Mouse (Mus musculus) testis, adult 2 months (tissue): Measurements from ENCODE around the gene Btbd9. TPM values are rescaled to one million over a fixed set of nuclear protein-coding genes. Genes with fewer than 3 reads are reported as not detected.

ENCODE experiments used
- H3K27ac ChIP-seq: fragments of 200-500 bp; 2 replicates; pipeline ENCODE4 v1.5.1; 2012; ENCODE audit warnings: low read depth, low read length; ENCODE audit not compliant: control insufficient read depth, insufficient read depth
- H3K27me3 ChIP-seq: fragments of 200-500 bp; 2 replicates; pipeline ENCODE4 v1.6.1; 2012; ENCODE audit warnings: mild to moderate bottlenecking, low read length, moderate library complexity; ENCODE audit not compliant: control insufficient read depth, insufficient read depth
- H3K36me3 ChIP-seq: fragments of 200-500 bp; 2 replicates; pipeline ENCODE4 v1.6.1; 2012; ENCODE audit warnings: mild to moderate bottlenecking, low read length; ENCODE audit not compliant: control insufficient read depth, insufficient read depth
- H3K4me1 ChIP-seq: fragments of 200-500 bp; 2 replicates; pipeline ENCODE4 v1.6.1; 2012; ENCODE audit warnings: low read length; ENCODE audit not compliant: control insufficient read depth, insufficient read depth
- H3K4me3 ChIP-seq: fragments of 200-500 bp; 2 replicates; pipeline ENCODE4 v1.5.1; 2012; ENCODE audit warnings: low read depth, mild to moderate bottlenecking, low read length, moderate library complexity, mixed read lengths; ENCODE audit not compliant: control insufficient read depth
- CTCF ChIP-seq: fragments of 200-500 bp; IDR thresholded peaks from 2 replicates; pipeline ENCODE4 v1.5.1; 2012; ENCODE audit warnings: low read depth, mild to moderate bottlenecking, inconsistent platforms, low read length, moderate library complexity; ENCODE audit not compliant: control insufficient read depth, insufficient read depth, insufficient replicate concordance
- POLR2A ChIP-seq: fragments of 200-500 bp; IDR thresholded peaks from 2 replicates; pipeline ENCODE4 v1.6.1; 2012; ENCODE audit warnings: low read depth, mild to moderate bottlenecking, inconsistent platforms, low read length, moderate library complexity; ENCODE audit not compliant: control insufficient read depth
- polyA plus RNA-seq: library from polyadenylated mRNA; depleted of rRNA; stranded (reverse); fragments of >200 nt; gene quantifications from 2 replicates; pipeline ENCODE4 v1.2.3, GENCODE M21; 2012

Gene Btbd9
- polyA plus RNA-seq, 1 experiment, result 87.1 TPM

GRCm38 (mm10) chr17:30558623-30559022 lies 17.7 kb downstream of the Btbd9 start:
- TF ChIP-seq CTCF (no peak), POLR2A (no peak)
- Histone ChIP-seq H3K4me1 (no peaks in the 10 kb centered on the region; the same call in 1 of the 2 replicates), H3K27me3 (no peaks in the 10 kb centered on the region)

GRCm38 (mm10) chr17:30556512-30556911 lies 19.8 kb downstream of the Btbd9 start:
- no peaks in the 10 kb centered on the region; the same call in 1 of the 2 replicates for H3K4me1 ChIP-seq
- H3K27ac ChIP-seq, result no peak overlapping the region
- TF ChIP-seq POLR2A, result no peak
- H3K36me3 ChIP-seq, result no peaks in the 10 kb centered on the region
- H3K27me3 ChIP-seq, result no peaks in the 10 kb centered on the region
- no peak overlapping the region for H3K4me3 ChIP-seq

More at GRCm38 (mm10) chr17:30558623-30559022, 17.7 kb downstream of the Btbd9 start:
- H3K27ac ChIP-seq, result no peak overlapping the region
- H3K4me3 ChIP-seq, result no peak overlapping the region
- no peaks in the 10 kb centered on the region for H3K36me3 ChIP-seq

GRCm38 (mm10) chr17:30553027-30553937 lies 23.0 kb downstream of the Btbd9 start:
- H3K27me3 ChIP-seq, result no peaks in the 10 kb centered on the region
- no peak overlapping the region for H3K27ac ChIP-seq
- no peak for TF ChIP-seq CTCF
- TF ChIP-seq POLR2A, result no peak

DNA sequence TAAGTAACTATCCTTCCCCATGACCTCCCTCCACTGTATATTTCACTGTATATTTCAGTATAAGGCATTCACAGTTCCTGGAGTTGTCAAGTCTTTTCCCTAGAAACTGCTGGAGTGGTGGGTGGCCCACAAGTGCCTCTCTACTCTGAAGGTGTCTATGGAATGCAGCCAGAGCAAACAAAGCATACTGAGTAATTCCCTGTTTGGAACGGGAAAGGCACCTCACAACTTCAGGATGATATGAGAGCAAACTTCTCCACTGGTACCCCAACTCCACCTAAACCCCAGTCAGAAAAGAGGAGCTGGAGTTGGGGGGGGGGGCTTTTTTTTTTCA lies 25.5 kb downstream of the Btbd9 start:
- TF ChIP-seq POLR2A, result no peak
- no peak for TF ChIP-seq CTCF
- H3K27ac ChIP-seq, result no peak overlapping the region
- no peak overlapping the region for H3K4me3 ChIP-seq
- no peaks in the 10 kb centered on the region for H3K27me3 ChIP-seq
- no peaks in the 10 kb centered on the region for H3K4me1 ChIP-seq
- H3K36me3 ChIP-seq, result no peaks in the 10 kb centered on the region

More at GRCm38 (mm10) chr17:30553027-30553937, 23.0 kb downstream of the Btbd9 start:
- no peaks in the 10 kb centered on the region for H3K36me3 ChIP-seq
- no peaks in the 10 kb centered on the region for H3K4me1 ChIP-seq
- H3K4me3 ChIP-seq, result no peak overlapping the region

- TF ChIP-seq CTCF (no peak), POLR2A (no peak)
- Histone ChIP-seq H3K4me1 (no peaks in the 10 kb centered on the region), H3K4me3 (no peak overlapping the region), H3K27me3 (no peaks in the 10 kb centered on the region), H3K36me3 (no peaks in the 10 kb centered on the region), H3K27ac (no peak overlapping the region)
These were observed 26.2 kb downstream of the Btbd9 start for GRCm38 (mm10) chr17:30549899-30550773.

GRCm38 (mm10) chr17:30539098-30539497 lies 37.2 kb downstream of the Btbd9 start:
- no peak overlapping the region; the same call in 1 of the 2 replicates for H3K27ac ChIP-seq
- TF ChIP-seq CTCF (no peak), POLR2A (no peak)
- H3K4me3 ChIP-seq, result no peak overlapping the region
- H3K36me3 ChIP-seq, result no peaks in the 10 kb centered on the region
- no peaks in the 10 kb centered on the region; the same call in 1 of the 2 replicates for H3K4me1 ChIP-seq
- H3K27me3 ChIP-seq, result no peaks in the 10 kb centered on the region

DNA sequence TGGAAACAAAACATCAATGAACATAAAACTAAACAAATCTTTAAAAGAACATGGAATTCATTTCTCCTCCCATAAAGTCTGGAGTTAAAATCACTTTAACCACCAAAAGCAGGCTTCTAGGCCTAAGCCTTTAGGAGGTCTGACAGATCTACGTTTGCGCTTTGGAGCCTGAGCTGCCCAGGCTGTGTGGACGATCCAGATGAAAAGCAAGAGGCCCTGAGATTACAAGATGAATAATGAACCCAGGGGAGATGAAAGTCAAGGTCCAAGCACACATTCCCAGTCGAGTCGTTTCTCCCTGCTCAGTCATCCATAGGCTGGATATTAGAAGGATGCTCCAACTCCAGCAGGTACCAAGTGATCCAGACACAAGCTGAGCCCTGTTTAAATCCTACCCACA lies 39.6 kb downstream of the Btbd9 start:
- Histone ChIP-seq H3K27me3 (no peaks in the 10 kb centered on the region), H3K4me3 (no peak overlapping the region), H3K4me1 (no peaks in the 10 kb centered on the region; the same call in 1 of the 2 replicates), H3K27ac (no peak overlapping the region), H3K36me3 (no peaks in the 10 kb centered on the region)
- TF ChIP-seq CTCF, result no peak
- no peak for TF ChIP-seq POLR2A
